Mouse (Mus musculus): ENCODE data around the gene St8sia1. TPM values are rescaled to one million over a fixed set of nuclear protein-coding genes. Genes with fewer than 3 reads are reported as not detected.
"Not testable (repeated sequence)": the region's sequence is repeated elsewhere in the genome, so short reads cannot be mapped to it uniquely, and the experiment has no call there.

The St8sia1 gene
- polyA plus RNA-seq (2016; fragmentation: Nextera tagmentation; extraction: Ambion mirVana): 3.1 and 3.4 TPM in 2 replicates

DNA sequence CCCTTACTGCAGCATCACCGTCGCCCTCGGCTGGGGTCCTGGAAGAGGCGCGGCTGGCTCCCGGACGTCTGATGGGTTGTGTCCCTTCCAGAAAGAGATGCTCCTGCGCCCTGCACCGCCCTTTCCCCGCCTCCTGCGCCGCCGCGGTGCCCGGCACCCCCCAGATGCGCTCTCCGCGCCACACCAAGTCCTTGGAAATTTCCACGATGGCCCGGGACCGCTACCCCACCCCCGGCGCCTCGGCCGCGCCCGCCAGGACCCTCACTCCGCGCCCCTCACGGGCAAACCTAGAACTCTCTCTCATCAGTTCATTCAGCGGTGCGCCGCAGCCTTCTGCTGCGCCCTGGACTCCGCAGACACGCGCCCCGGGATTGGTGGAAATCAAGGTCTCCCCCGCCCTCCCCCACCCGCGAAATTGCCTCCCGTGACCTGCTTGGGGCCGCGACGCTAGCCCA is at the start of gene St8sia1:
Gene St8sia1 (minus strand): TSS at position 377 of the 455 bp plus-strand sequence.
- no peak for DNase-seq (ENCODE audit: low spot score)
- peak within 1 kb of the TSS; percentile 79 for H3K4me3 ChIP-seq
- 0% methylated on average over 45 of the region's 45 CpGs for WGBS
- peak within 1 kb of the TSS; percentile 88 for H3K27ac ChIP-seq
- H3K9me3 ChIP-seq: no peaks in the 10 kb centered on the region
- no peaks in the 10 kb centered on the region for H3K36me3 ChIP-seq
- peaks cover 19% of the 10 kb centered on the region for H3K27me3 ChIP-seq (ENCODE audit: insufficient read depth, poor library complexity, severe bottlenecking)
- peaks cover 10% of the 10 kb centered on the region for H3K4me1 ChIP-seq

DNA sequence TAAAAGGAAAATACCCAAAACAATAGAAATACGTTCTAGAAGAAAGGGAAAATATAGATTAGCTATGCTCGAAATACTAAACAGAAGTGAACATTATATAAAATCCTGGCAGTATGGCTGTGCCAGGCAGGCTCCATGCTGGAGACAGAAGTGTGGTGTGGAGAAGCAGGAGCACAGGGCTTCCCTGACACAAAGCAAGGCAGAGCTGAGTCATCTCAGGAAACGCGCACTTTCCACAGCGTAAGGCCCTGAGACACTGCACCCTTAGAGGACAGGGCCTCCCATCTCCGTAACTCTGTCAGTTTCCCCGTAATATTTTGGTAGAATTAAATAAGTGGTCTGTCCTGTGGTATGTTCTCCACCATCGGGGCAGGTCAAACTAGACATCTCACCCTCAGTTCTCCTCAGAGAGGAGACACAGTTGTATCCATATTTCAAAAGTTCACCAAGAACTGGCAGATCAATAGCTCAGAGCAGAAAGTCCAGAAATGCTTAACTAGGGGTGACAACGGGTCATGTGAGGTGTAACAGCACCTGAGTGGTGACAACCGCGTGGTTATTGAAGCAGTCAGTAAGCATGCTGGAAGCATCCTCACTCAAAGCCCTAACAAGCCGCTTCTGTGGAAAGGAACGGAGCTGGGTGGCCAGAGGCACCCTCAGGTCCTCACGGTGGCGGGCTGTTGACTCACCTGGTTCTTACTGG is 48.4 kb upstream of the St8sia1 start:
- peaks cover 42% of the 10 kb centered on the region for H3K36me3 ChIP-seq
- 88% methylated on average over 15 of the region's 15 CpGs for WGBS
- H3K4me3 ChIP-seq: no peak overlapping the region
- 0 out of 2 replicates have a peak, but pooled peaks cover under 1% of the 10 kb centered on the region for H3K4me1 ChIP-seq
- DNase-seq (ENCODE audit: low spot score): no peak
- no peaks in the 10 kb centered on the region for H3K27me3 ChIP-seq (ENCODE audit: insufficient read depth, poor library complexity, severe bottlenecking)
- H3K9me3 ChIP-seq: no peaks in the 10 kb centered on the region
- no peak overlapping the region for H3K27ac ChIP-seq

DNA sequence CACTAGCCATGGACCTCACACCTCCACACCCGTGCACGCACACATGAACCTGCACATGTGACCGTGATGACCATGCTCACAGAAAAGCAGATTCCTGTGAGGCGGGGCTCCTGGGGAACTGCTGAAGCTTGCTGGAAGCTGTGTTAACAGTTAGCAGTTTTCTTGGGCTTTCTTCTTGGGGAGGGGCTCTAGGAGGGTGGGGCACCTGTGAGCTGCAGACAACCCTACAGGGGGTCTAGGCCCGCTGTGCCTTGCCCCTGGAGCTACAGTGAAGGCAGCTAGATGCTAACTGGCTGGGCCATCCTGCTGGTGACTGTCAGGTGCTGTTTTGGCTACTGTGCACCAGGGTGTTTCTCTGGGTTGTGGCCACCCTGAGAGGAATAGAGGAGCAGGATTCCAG is 44.6 kb upstream of the St8sia1 start:
- peaks cover 43% of the 10 kb centered on the region for H3K36me3 ChIP-seq
- no peaks in the 10 kb centered on the region for H3K4me1 ChIP-seq
- 80% methylated on average over 5 of the region's 5 CpGs for WGBS
- 0 out of 2 replicates have a peak, but pooled peaks cover 3% of the 10 kb centered on the region for H3K9me3 ChIP-seq
- H3K27ac ChIP-seq: peak overlapping the region; percentile 36; the same call in 1 of the 2 replicates
- no peak overlapping the region for H3K4me3 ChIP-seq
- DNase-seq (ENCODE audit: low spot score): no peak
- H3K27me3 ChIP-seq (ENCODE audit: insufficient read depth, poor library complexity, severe bottlenecking): no peaks in the 10 kb centered on the region

DNA sequence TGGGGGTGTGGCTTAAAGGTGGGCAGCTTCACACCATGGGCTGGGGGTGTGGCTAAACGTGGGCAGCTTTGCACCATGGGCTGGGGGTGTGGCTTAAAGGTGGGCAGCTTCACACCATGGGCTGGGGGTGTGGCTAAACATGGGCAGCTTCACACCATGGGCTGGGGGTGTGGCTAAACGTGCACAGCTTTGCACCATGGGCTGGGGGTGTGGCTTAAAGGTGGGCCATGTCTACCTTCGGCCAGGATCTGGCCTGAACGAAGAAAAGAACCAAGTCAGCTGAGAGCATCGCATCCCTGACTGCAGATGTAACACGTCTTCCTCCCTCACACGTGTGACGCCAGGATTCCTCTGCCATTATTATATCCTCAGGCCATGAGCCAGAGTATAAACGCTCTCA is 41.0 kb upstream of the St8sia1 start:
- H3K9me3 ChIP-seq; H3K4me3 ChIP-seq; DNase-seq (ENCODE audit: low spot score); H3K27me3 ChIP-seq (ENCODE audit: insufficient read depth, poor library complexity, severe bottlenecking); H3K27ac ChIP-seq; H3K4me1 ChIP-seq: not testable (repeated sequence)
- WGBS: 89% methylated on average over 9 of the region's 9 CpGs
- peaks cover 18% of the 10 kb centered on the region; the same call in 1 of the 2 replicates for H3K36me3 ChIP-seq

DNA sequence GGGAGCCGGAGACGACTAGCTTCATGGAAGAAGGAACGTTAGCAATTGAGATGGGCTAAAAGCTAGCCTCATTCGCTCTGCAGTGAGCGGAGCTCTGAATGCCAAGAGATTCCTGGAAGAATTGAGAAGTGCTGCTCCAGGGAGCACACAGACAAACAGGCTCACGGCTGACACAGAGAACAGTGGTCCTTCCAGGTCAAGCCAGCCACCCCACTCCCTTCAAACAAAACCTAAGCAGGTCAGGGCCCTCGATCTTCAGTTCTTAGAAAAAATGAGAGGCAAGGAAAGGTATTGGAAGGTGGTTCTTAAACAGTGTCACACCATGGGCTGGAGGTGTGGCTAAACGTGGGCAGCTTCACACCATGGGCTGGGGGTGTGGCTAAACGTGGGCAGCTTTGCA is 40.5 kb upstream of the St8sia1 start:
- 0 out of 2 replicates have a peak, but pooled peaks cover 3% of the 10 kb centered on the region for H3K9me3 ChIP-seq
- no peaks in the 10 kb centered on the region for H3K27me3 ChIP-seq (ENCODE audit: insufficient read depth, poor library complexity, severe bottlenecking)
- H3K27ac ChIP-seq: no peak overlapping the region
- no peak for DNase-seq (ENCODE audit: low spot score)
- peaks cover 6% of the 10 kb centered on the region for H3K4me1 ChIP-seq
- WGBS: 80% methylated on average over 9 of the region's 9 CpGs
- H3K36me3 ChIP-seq: peaks cover 18% of the 10 kb centered on the region; the same call in 1 of the 2 replicates
- H3K4me3 ChIP-seq: no peak overlapping the region

DNA sequence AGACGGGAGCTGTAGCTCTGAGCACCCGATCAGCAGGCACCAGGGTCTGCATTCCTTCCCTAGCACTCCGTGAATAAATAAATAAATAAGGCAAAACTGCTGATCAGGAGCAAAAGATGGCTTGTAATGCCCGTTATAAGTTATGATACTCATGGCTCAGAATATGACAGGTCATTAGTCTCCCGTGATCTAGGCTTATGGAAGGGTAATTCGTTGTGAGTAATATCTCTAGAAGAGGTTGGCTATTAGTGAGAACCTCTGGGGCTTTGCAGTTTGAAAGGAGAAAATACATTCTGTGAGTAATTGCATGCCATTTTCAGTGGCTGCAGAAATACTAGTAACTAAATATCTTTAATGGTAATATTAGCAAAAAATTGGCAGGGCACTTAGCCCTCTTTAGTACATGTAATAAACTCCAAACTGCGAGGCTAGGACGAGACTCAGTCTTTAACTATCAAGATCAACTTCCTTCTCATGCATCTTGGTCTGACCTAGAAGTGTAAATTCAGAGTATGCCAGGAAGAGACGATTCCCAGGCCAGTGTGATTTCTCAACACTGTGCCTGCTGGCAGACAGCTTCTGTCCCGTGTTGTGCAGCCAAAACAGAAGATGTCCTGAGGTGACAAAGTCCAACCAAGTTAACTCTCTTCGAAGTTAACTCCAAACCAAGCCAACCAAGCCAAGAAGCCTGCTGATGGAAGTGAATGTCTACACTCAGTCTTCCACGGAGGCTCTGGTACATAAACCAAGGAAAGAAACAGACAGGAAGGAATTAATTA is 34.2 kb upstream of the St8sia1 start:
- Histone ChIP-seq H3K36me3 (no peaks in the 10 kb centered on the region), H3K27ac (0 out of 2 replicates have a peak overlapping the region, but pooled peaks have one; percentile 36), H3K27me3 (ENCODE audit: insufficient read depth, poor library complexity, severe bottlenecking) (no peaks in the 10 kb centered on the region; the same call in 1 of the 2 replicates), H3K4me3 (no peak overlapping the region), H3K9me3 (no peaks in the 10 kb centered on the region), H3K4me1 (peaks cover 23% of the 10 kb centered on the region)
- no peak for DNase-seq (ENCODE audit: low spot score)
- 66% methylated on average over 12 of the region's 12 CpGs for WGBS

DNA sequence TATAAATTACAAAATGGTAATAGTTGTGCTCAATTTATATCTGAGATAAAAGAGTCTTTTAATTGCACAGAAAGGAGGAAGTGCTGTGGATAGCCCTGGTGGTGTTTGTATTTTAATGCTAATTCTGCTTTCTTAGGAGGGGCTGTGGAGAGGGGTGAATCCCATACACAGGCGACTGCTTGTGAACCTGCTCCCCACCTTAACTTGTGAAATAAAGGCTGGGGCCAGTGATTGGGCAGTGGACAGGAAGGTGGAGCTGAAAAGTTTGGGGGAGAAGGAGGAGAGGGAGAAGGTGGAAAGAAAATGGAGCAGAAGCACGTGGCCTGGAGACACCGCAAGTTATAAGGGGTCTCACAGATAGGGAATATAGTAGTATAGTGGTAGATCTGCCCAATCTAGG is 32.6 kb upstream of the St8sia1 start:
- peaks cover 29% of the 10 kb centered on the region for H3K4me1 ChIP-seq
- DNase-seq (ENCODE audit: low spot score): no peak
- no peaks in the 10 kb centered on the region; the same call in 1 of the 2 replicates for H3K27me3 ChIP-seq (ENCODE audit: insufficient read depth, poor library complexity, severe bottlenecking)
- no peaks in the 10 kb centered on the region for H3K9me3 ChIP-seq
- no peaks in the 10 kb centered on the region for H3K36me3 ChIP-seq
- H3K27ac ChIP-seq: no peak overlapping the region
- H3K4me3 ChIP-seq: no peak overlapping the region
- WGBS: 75% methylated on average over 3 of the region's 3 CpGs

DNA sequence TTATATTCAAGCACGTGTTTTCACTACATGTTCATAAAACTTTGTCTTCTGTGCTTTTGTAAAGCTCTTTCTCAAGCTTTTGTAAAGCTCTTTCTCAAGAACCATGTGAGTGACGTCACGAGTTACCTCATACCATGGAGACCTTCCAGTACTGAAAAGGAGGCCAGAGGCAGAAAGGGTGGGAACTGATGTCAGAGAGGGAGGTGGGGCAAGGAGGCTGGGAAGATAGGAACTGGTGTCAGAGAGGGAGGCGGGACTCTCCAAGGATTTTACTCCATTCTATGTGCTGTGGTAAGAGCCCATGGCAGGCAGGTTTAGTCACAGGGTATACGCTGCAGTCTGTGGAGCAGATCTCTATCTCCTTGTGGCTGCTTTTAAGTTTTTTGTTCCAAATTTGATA is 31.3 kb upstream of the St8sia1 start:
- peaks cover 36% of the 10 kb centered on the region for H3K4me1 ChIP-seq
- WGBS: 61% methylated on average over 5 of the region's 5 CpGs
- H3K9me3 ChIP-seq: no peaks in the 10 kb centered on the region
- H3K27ac ChIP-seq: peak overlapping the region; percentile 36
- DNase-seq (ENCODE audit: low spot score): no peak
- no peak overlapping the region for H3K4me3 ChIP-seq
- no peaks in the 10 kb centered on the region; the same call in 1 of the 2 replicates for H3K27me3 ChIP-seq (ENCODE audit: insufficient read depth, poor library complexity, severe bottlenecking)
- no peaks in the 10 kb centered on the region for H3K36me3 ChIP-seq

DNA sequence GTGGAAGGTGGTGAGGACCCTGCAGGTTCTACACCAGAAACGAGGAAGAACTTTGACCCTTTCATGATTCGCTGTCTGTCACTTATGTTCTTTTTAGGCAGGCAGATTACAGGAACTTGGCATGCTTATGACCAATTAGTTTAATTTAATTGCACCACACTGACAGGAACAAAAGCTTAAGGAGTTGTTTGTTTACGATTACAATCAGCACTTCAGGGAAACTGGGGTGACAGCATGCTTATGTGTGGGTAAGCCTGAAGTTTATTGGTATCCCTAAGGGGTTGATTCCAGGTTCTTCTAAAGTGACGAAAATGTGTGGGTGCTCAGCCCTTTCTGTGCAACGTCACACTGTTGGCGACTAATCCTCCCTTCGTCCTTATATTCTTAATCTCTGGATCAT is 30.6 kb upstream of the St8sia1 start:
- DNase-seq (ENCODE audit: low spot score): no peak
- no peaks in the 10 kb centered on the region for H3K9me3 ChIP-seq
- H3K4me3 ChIP-seq: no peak overlapping the region
- no peaks in the 10 kb centered on the region for H3K36me3 ChIP-seq
- 56% methylated on average over 7 of the region's 7 CpGs for WGBS
- peaks cover 36% of the 10 kb centered on the region for H3K4me1 ChIP-seq
- no peaks in the 10 kb centered on the region; the same call in 1 of the 2 replicates for H3K27me3 ChIP-seq (ENCODE audit: insufficient read depth, poor library complexity, severe bottlenecking)
- H3K27ac ChIP-seq: peak overlapping the region; percentile 36; the same call in 1 of the 2 replicates

DNA sequence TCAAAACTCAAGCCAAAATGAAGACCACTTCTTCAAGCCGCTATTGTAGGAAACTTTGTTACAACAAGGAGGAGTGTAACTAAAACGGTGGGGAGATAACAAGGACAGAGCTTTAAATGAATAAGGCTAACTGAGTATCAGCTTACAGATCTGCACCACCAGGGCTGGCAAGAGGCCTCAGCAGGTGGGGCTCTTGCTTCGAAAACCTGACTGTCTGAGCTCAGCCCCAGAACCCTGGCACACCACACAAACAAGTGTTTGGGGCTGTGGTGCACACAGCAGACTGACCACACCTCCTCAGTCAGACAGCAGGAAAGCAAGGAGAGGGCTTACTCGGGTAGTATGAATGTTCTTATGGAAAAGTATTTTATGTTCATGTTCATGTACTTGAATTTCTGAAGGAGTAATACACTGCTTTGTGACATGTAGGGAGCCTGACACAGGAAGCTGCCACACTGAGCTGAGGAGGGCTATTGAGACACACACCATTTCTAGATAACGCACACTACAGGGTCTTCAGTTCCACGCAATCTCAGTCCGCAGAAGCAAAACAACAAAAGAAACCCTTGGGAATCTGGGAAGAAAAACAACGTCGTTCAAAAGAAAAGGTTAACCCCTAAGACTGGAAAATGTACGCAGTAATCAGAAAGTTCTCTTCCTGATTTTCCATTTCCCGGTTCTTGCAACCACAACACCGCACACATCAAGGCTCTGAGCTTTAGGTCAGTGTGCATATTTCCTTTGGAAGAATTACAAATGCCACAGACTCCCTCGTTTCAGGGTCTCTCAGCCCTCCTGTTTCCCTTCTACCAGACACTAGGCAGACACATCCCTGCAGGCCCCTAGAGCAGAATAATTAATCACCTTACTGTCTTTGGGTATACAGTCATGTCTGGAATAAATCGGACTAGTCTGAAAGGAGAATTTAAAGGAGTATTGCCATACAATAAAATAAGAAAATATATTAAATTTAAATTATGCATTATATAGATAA is 29.8 kb upstream of the St8sia1 start:
- 26% methylated on average over 14 of the region's 14 CpGs for WGBS
- peak overlapping the region; percentile 83 for H3K27ac ChIP-seq

DNA sequence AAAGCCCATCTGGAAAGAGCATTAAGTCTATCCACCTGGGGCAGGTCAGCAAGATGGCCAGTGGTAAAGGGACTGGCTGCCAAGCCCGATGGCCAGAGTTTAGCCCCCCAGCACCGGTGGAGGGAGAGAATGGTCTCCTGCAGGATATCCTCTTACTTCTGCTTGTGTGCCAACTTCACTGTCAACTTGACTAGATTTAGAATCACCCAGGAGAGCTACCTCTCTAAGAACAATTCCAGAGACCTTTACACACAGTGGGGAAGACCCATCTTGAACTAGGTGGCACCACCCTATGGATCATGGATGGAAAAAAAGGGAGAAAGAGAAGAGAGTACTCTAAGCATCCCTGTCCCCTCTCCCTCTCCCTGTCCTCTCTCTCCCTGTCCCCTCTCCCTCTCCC is 28.7 kb upstream of the St8sia1 start:
- peak overlapping the region; percentile 83 for H3K27ac ChIP-seq
- H3K9me3 ChIP-seq: no peaks in the 10 kb centered on the region
- 75% methylated on average over 2 of the region's 2 CpGs for WGBS
- DNase-seq (ENCODE audit: low spot score): peak; percentile 45
- H3K36me3 ChIP-seq: no peaks in the 10 kb centered on the region
- peaks cover 42% of the 10 kb centered on the region for H3K4me1 ChIP-seq
- H3K4me3 ChIP-seq: no peak overlapping the region
- H3K27me3 ChIP-seq (ENCODE audit: insufficient read depth, poor library complexity, severe bottlenecking): no peaks in the 10 kb centered on the region; the same call in 1 of the 2 replicates

More for the DNA sequence above, 29.8 kb upstream of the St8sia1 start:
- Histone ChIP-seq H3K4me3 (0 out of 2 replicates have a peak overlapping the region, but pooled peaks have one; percentile 6), H3K36me3 (no peaks in the 10 kb centered on the region), H3K4me1 (peaks cover 42% of the 10 kb centered on the region), H3K27me3 (ENCODE audit: insufficient read depth, poor library complexity, severe bottlenecking) (no peaks in the 10 kb centered on the region; the same call in 1 of the 2 replicates), H3K9me3 (no peaks in the 10 kb centered on the region)
- DNase-seq (ENCODE audit: low spot score): peak; percentile 79

DNA sequence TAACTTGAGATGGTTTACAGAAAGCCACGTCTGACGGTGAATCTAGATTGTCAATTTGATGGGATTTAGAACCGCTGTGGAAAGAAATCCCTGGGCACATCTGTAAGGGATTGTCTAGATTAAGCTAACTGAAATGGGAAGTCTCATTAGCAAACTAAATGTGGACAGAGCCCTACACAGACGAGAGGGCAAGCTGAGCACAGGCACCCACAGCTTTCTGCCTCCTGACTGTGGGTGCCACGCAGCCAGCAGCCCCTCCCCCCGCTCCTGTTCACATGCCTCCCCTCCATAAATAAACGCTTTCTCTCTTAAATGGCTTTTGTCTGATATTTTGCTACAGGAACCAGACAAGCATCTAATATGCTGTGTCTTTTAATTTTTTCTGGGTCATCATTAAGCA is 27.8 kb upstream of the St8sia1 start:
- H3K27ac ChIP-seq: peak overlapping the region; percentile 47
- H3K27me3 ChIP-seq (ENCODE audit: insufficient read depth, poor library complexity, severe bottlenecking): no peaks in the 10 kb centered on the region; the same call in 1 of the 2 replicates
- no peaks in the 10 kb centered on the region for H3K9me3 ChIP-seq
- peak; percentile 24 for DNase-seq (ENCODE audit: low spot score)
- WGBS: 48% methylated on average over 7 of the region's 7 CpGs
- H3K36me3 ChIP-seq: no peaks in the 10 kb centered on the region
- H3K4me1 ChIP-seq: peaks cover 42% of the 10 kb centered on the region
- no peak overlapping the region for H3K4me3 ChIP-seq

Measured in heart, embryonic 10.5 days (tissue).